Mouse (Mus musculus) intestine, postnatal 0 days (tissue): ENCODE data around the gene Ap4s1. TPM values are rescaled to one million over a fixed set of nuclear protein-coding genes. Genes with fewer than 3 reads are reported as not detected.

Experiments
- ATAC-seq: fragments of 200-750 bp; cut with Nextera tagmentation; 2 replicates; pipeline ENCODE4 v1.8.0; 2017; ENCODE audit warnings: mild to moderate bottlenecking, moderate TSS enrichment, moderate library complexity
- H3K27ac ChIP-seq: fragments of 300-500 bp; sonication (generic); 2 replicates; pipeline ENCODE4 v1.5.1; 2014; ENCODE audit warnings: mild to moderate bottlenecking, low read depth, low read length, moderate library complexity
- H3K27me3 ChIP-seq: fragments of 300-500 bp; sonication (generic); replicated peaks from 2 replicates; pipeline ENCODE4 v1.6.1; 2014; ENCODE audit warnings: low read length, mixed read lengths; ENCODE audit not compliant: control insufficient read depth, insufficient read depth
- H3K36me3 ChIP-seq: fragments of 300-500 bp; sonication (generic); 2 replicates; pipeline ENCODE4 v1.6.1; 2014; ENCODE audit warnings: mild to moderate bottlenecking, moderate library complexity; ENCODE audit not compliant: control insufficient read depth, insufficient read depth
- H3K4me1 ChIP-seq: fragments of 300-500 bp; sonication (generic); replicated peaks from 2 replicates; pipeline ENCODE4 v1.6.1; 2014; ENCODE audit warnings: antibody characterized with exemption, low read length, mixed read lengths; ENCODE audit not compliant: control insufficient read depth, insufficient read depth
- H3K4me2 ChIP-seq: fragments of 300-500 bp; sonication (generic); replicated peaks from 2 replicates; pipeline ENCODE4 v1.6.1; 2014; ENCODE audit warnings: low read depth, mild to moderate bottlenecking, moderate library complexity
- H3K4me3 ChIP-seq: fragments of 300-500 bp; sonication (generic); 2 replicates; pipeline ENCODE4 v1.5.1; 2014; ENCODE audit warnings: low read depth, low read length
- H3K9ac ChIP-seq: fragments of 300-500 bp; sonication (generic); 2 replicates; pipeline ENCODE4 v1.6.1; 2014; ENCODE audit warnings: mild to moderate bottlenecking, low read depth, low read length
- H3K9me3 ChIP-seq: fragments of 300-500 bp; sonication (generic); 2 replicates; pipeline ENCODE4 v1.6.1; 2016; ENCODE audit warnings: mixed run types; ENCODE audit not compliant: control insufficient read depth
- CTCF ChIP-seq: sonication (generic); IDR thresholded peaks from 2 replicates; pipeline ENCODE4 v1.5.1; 2016; ENCODE audit warnings: low read depth, mild to moderate bottlenecking, control low read depth, antibody characterized with exemption, moderate library complexity
- WGBS: fragments of 180-500 bp; shearing (Covaris S2); extraction: QIAGEN DNeasy Blood & Tissue Kit; methylation state at CpG from one replicate; pipeline ENCODE4 v1.1.7; 2014; 5-methylcytosine and 5-hydroxymethylcytosine counted together
- polyA plus RNA-seq: library from polyadenylated mRNA; unstranded; fragments of >200 nt; fragmentation: Nextera tagmentation; extraction: Ambion mirVana; gene quantifications from 2 replicates; pipeline ENCODE4 v1.2.1, GENCODE M21; 2015

The Ap4s1 gene
- polyA plus RNA-seq, 1 experiment from 2014 or later = 25.7 TPM

DNA sequence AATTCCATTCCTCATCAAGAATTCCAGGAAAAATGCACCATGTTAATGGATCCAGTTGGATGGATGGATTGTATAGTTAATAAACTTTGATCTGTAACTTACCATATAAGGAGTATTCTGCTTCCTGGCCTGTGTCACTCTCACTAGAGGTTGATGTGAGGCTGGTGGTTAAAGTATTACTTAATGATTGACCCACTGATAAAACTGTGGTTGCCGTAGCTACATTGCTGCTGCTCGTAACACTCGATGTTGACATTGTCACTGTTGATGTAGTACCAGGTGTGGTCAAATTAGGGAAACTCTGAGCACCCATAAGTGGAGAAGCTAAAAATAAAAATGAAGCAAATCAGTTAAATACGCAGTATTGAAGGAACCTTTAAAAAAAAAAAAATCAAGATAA, 76.6 kb downstream of the Ap4s1 start:
- Histone ChIP-seq H3K4me3 (no peak overlapping the region), H3K4me2 (no peak overlapping the region), H3K36me3 (peaks cover 57% of the 10 kb centered on the region), H3K4me1 (no peaks in the 10 kb centered on the region), H3K9me3 (no peaks in the 10 kb centered on the region), H3K27ac (no peak overlapping the region), H3K9ac (no peak overlapping the region), H3K27me3 (no peaks in the 10 kb centered on the region)
- no peak for TF ChIP-seq CTCF
- ATAC-seq = peak; percentile 79
- WGBS = 52% methylated on average over 4 of the region's 4 CpGs

GRCm38 (mm10) chr12:51768702-51769101, 77.9 kb downstream of the Ap4s1 start:
- no peak for TF ChIP-seq CTCF
- no peaks in the 10 kb centered on the region for H3K4me1 ChIP-seq
- H3K27ac ChIP-seq = no peak overlapping the region
- WGBS = 91% methylated on average over 15 of the region's 15 CpGs
- H3K36me3 ChIP-seq = peaks cover 57% of the 10 kb centered on the region
- H3K4me2 ChIP-seq = no peak overlapping the region
- ATAC-seq = no peak
- H3K9ac ChIP-seq = no peak overlapping the region
- no peaks in the 10 kb centered on the region for H3K9me3 ChIP-seq
- no peaks in the 10 kb centered on the region for H3K27me3 ChIP-seq
- no peak overlapping the region for H3K4me3 ChIP-seq

GRCm38 (mm10) chr12:51784842-51785241, 94.0 kb downstream of the Ap4s1 start:
- peak overlapping the region; percentile 28; the same call in 1 of the 2 replicates for H3K27ac ChIP-seq
- WGBS = 96% methylated on average over 7 of the region's 7 CpGs
- H3K36me3 ChIP-seq = peaks cover 69% of the 10 kb centered on the region
- no peaks in the 10 kb centered on the region for H3K27me3 ChIP-seq
- no peak for ATAC-seq
- no peaks in the 10 kb centered on the region for H3K4me1 ChIP-seq
- no peak overlapping the region for H3K4me2 ChIP-seq
- H3K4me3 ChIP-seq = no peak overlapping the region
- H3K9me3 ChIP-seq = no peaks in the 10 kb centered on the region
- peak; percentile 64 for TF ChIP-seq CTCF
- no peak overlapping the region for H3K9ac ChIP-seq

Other genes starting within 250 kb of the Ap4s1 start
- gene Coch, start 97.7 kb upstream of the Ap4s1 start, polyA plus RNA-seq = 0.71 and 0.89 TPM in 2 replicates
- gene Strn3, start 864 bp downstream of the Ap4s1 start, polyA plus RNA-seq = 22.2 and 22.9 TPM in 2 replicates
- gene Hectd1, start 138.5 kb downstream of the Ap4s1 start, polyA plus RNA-seq = 16.8 and 20.9 TPM in 2 replicates